Mouse (Mus musculus): ENCODE results near the gene Irgc1.
A peak's percentile ranks its signal among the peaks of the same experiment; 100 is the strongest.

Gene Irgc1

DNA sequence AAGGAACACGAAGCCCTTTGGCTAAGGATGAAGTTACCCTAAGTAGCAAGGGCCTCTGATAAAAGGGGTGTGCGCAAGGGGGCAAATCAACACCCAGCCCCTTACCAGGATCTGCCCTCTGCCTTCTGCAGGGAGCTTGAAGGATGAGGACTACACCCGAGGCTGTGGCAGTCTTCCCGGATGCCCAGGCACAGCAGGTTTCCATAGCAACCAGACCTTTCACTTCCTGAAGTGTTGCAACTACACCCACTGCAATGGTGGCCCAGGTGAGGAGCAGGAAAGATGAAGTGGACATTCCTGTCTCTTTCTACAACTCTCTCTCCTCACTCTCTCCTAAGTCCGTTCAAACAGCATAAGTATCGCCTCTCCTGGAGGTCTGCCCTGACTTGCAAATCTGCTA, 20.3 kb upstream of the Irgc1 start:
- no peak for DNase-seq (ENCODE audit: low read depth, low spot score)

DNA sequence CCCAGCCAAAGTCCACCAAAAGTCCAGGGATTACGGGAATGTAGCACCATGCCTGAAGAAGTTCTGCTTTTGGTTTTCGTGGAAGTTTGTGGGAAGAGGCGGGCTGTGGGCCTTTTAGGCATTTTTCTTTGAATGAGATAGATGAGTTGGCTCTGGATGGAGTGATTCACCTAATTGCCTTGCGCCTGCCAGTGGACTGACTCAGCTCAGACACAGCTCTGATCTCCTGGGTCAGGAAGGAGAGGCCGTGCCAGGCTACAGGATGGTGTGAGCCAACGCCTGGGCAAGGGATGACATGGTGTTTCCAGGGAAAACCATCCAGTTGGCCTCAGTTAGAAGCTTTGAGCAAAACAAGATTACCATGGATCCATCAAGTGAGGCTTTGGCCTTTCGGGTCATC, 18.3 kb upstream of the Irgc1 start:
- no peak for DNase-seq (ENCODE audit: low read depth, low spot score)

DNA sequence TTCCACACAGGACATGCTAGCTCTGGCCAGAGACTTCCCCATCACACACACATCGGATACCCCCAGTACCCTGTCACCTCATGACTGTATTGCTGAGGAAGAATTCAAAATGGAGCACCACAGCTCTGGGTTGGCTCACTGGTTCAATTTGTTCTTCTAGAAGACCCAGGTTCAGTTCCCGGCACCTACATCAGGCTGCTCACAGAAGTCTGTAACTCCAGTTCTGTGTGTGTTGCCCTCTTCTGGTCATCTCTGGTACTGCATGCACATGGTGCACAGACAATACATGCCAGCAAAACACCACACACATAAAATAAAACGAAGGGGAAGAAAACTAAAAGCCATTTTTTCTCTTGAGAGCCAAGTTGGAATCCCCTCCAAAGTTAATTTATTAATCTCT, 17.0 kb upstream of the Irgc1 start:
- peak; percentile 81 for DNase-seq (ENCODE audit: low read depth, low spot score)

DNA sequence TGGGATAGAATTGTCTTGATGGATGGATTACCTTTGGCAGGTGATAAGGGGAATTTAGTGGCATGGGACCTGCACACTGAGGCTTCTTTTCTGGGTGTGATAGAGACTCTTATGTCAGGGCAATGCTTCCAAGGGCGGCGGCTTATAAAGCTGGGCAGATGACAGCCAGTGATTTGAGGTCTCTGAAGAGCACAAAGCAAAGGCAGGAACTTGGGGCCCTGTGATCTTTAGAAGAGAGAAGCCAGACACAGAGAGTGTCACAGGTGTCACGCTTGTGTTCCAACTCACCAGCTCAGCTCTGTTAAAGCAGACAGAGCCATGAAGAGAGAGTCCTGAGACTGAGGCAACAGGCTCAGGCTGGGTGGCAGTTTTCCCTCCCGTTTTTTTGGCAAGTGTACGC, 15.8 kb upstream of the Irgc1 start:
- no peak for DNase-seq (ENCODE audit: low read depth, low spot score)

DNA sequence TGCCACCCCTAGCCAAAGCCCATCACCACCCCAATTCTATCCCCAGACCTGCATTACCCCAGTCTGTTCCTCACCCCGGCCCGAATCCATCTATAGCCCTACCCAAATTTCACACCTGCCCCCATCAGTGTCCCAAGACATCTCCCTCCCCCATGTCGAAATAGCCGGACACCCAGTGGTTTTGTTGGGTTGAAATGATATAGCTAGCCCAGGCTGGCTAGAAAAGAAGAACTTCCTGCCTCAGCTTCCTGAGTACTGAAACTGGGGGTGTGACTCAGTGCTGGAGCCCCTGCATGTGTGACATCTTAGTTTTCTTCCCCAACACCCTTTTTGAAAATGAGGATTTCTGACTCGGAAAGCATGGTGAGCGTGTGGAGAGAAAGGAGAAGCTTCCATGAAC, 14.7 kb upstream of the Irgc1 start:
- DNase-seq (ENCODE audit: low read depth, low spot score): no peak

DNA sequence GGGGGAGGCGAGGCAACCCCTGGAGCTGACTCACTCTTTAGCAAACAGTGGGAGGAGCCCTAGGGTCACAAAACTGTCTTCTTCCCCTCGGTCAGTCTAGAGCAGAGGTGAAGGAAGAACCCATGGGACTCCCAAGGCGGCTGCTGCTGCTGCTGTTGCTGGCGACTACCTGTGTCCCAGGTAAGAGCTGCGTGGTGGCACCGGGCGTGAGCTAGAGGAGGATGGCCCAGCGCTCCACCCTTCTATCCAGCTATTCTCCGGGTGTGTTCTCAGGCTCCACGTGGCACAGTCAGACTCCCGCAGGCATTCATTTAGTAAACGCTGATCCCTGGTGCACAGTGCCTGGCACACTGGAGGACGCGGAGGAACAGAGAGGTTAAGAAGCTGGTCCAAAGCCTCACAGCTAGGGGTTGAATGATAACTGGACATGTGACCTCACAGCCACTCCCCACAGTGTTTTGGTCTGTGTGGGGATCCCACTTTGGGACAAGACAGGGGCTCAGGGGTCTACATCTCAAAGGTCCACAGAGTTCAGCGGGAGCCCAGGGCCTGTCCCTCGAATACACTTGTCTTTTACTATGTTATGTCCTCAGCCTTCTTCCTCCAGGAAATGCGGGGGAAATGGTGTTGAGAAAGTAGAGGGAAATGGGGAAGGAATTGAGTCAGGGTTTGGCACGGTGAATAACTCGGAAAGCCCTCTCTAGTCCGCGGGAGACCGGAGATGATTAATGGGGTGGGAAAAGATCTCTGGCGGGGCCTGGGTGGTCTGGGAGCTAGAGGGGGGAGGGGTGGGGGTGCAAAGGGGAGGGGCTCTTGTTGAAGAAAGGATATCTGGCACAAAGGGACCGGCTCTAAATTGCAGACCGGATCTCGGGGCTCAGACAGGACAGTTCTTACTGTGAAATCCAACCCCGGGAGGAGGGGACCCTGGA, 10.6 kb upstream of the Irgc1 start, which contains the start of gene Plaur:
Gene Plaur, plus strand, starts transcription at position 97 of the 932 bp plus-strand sequence.
- DNase-seq (ENCODE audit: low read depth, low spot score): no peak

DNA sequence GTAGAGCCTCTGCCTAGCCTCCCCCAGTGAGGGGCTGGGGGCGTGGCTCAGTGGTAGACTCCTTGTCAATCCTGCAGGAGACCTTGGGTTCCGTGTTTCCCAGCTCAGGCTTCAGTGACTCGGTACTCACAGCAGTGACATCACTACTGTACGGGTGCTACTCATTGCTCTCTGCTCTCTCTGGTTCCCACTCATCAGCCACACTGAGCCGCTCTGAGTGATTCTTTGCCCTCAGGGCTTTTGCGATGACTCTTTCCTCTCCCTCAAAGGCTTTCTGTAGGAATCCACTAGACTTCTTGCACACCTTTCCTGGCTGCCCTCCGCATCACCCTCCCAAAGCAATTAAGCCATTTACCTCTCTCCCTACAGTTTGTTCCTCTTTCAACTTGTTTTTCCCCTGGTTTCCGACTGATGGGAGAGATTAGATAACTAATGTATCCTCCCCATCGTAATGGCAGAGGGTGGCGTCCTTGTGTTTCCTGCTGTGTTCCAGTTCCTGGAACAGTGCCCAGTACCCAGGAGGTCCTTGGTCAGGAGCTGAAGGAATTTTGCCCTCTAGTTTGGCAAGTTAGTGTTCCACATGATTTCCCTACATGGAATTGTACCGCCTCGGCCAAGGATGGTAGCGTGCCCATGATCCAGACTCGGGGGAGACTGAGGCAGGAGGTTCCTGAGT, 9.4 kb upstream of the Irgc1 start:
- DNase-seq (ENCODE audit: low read depth, low spot score): peak; percentile 80

DNA sequence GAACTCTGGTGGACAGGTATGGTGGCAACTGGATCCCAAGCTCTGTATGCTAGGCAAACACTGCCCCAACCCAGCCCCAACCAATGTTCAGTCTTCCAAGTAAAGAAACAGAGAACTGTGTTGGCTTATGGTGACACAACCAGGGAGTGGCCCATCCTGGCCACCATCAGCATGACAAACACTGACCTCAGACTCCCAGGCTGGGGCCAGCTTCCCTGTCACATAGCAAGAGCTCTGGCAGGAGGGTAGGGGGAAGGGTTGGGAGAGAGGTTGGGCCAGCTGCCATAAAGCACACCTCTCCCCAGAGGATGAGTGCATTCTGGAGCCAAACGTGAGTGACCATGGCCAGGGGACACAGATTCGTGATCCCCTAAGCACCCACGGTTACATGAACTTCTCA, 7.7 kb upstream of the Irgc1 start:
- DNase-seq (ENCODE audit: low read depth, low spot score): peak; percentile 82

DNA sequence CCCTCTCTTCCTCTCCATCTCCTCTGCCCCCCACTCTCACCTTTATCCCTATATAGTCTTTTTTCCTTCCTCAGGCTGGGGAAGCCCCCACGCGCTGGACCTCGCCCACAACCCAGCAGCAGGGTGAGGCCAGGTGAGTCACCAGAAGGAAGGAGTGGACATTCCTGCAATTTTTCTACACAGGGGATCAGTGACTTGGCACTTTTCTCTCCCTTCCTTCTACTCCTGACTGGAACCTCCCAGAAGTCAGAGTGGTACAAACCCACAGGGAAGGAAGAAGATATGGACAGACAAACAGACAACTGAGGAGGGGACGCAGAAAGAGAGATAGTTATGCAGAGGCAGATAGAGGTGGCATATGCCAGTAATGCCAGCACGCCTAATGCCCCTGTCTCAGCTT, 7.3 kb upstream of the Irgc1 start:
- DNase-seq (ENCODE audit: low read depth, low spot score): peak; percentile 60

DNA sequence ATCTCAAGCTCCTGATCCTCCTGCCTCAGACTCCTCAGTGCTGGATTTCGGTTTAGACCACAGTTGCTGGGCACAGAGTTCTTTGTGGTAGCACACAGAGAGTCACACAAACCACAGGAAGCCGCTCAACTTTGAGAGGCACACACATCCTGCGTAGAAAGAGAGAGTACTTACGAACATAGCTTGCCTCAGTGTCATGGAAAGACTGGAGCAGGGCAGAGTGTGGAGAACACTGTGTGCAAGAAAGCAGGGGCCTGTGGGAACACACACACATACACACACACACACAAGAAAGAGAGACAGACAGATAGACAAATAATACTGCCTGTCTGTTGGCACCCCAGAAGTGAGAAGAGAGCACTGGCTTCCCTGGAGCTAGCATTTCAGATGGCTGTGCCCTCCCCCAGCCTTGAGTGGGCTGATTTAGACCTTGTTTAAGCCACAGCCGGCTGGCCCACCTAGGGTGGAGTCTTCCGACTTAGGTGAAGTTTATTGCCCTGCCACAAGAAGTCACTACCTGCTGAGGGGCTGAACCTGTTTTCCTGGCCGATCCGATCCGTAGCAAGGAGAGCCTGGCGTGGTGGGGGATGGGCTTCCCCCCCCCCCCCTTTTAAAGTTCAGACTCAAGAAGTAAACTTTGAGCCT, 5.8 kb upstream of the Irgc1 start:
- DNase-seq (ENCODE audit: low read depth, low spot score): peak; percentile 55

DNA sequence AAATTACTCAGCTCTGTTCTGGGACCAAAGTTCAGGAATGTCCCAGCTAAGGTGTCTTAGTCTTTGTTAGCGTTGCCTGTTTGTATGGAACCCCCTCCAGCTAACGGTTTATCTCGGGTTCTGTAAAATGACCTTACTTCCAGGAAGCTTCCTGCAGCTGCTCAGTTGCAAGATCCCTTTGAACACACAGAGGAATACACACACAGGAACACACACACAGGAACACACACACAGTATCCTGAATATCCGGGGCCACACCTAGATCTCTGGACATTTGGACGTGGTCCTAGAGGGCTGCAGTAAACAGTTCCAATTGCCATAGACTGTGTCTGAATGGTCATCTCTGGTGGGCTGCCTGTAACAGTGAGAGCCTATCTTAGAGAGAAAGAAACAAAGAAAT, 3.6 kb upstream of the Irgc1 start:
- no peak for DNase-seq (ENCODE audit: low read depth, low spot score)

DNA sequence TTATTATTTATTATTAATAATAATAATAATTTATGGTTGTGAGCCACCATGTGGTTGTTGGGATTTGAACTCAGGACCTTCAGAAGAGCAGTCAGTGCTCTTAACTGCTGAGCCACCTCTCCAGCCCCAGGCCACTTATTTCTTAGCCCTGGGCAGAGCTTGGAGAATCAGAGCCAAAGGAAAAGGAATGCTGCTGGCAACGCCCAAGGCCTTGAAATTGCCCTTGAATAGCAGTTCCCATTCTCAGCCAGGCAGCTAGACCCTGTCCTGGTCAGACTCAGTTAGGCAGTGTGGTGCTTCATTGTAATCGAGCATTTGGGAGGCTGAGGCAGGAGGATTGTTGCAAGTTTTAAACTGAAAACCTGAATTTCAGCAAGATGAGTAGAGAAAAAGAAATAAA, 2.1 kb upstream of the Irgc1 start:
- DNase-seq (ENCODE audit: low read depth, low spot score): peak; percentile 89

DNA sequence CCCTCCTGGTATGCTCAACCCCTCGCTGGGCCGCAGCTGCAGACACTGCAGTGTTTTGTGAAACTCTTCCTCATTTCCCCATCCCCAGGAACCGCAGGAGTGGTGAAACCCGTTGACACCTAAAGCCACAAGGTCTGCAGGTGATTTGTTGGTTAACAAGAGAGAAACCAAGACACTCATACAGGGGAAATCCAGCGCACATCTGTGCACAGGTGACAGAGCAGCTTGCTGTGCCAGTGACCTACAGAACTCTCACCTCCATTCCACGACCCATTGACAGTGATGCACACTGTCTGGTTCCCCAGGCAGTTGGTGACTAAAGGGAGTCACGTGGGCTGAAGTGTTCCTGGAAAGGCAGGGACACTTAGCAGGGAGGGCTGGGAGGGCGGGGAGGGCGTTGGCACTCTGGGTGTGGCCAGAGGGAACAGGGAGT, 1.5 kb downstream of the Irgc1 start:
- DNase-seq (ENCODE audit: low read depth, low spot score): peak; percentile 78

DNA sequence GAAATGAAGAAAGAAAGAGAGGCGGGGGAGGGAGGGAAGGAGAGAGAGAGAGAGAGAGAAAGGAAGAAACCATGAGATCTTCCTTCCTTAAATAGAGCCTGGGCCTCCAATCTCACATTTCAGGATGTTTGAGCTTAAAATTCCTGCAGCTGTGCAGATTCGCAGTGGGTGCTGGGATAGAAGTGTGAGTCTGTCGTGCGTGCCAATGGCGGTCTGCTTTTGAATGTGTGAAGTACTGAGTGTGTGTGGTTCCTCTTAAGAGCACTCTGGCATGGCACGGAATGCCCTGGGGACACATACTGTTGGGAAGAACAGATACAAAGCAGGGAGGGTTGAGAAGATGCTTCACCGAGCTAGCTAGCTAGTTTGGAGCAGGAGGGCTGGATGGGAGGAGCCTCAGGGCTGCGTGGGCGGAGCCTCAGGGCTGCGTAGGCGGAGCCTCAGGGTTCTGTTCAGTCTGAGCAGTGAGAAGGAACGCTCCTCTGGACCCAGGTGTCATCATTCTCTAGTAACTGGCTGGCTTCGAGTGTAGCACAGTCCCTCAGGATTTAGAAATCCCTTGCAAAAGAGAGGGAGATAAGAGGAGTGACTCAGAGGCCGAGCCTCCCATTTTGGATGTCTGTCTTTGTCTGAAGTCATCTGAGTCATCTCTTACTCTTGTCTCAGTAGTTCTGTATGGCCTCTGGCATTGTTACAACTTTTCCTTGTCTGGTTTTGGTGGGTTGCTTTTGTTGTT, 3.1 kb downstream of the Irgc1 start:
- DNase-seq (ENCODE audit: low read depth, low spot score): peak; percentile 44

DNA sequence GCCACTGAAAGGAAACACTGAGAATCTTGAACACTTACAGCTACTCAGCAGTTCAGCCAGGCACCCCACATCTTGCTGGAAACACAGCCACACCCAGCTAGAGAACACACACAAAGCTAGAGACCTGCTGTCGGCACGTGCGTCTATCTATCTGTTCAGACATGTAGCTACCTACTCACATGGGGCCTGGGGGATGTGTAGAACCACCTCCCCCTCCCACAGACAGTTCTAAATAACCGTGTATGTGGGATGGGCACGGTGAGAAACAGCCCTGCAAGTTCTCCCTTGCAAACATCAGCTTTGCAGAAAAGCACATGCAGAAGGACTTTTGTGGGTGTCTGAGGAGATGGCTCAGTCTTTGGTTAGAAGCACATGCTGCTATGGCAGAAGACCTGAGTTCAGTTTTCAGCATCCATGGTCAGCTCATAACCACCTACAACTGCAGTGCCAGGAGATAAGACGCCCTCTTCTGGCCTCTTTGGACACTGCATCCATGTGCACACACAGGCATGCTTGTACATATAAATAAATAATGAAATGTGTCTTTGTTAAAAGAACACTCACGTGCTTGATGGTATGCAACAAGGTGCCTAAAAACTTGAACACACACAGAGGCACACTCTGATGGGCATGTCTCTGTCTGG, 5.3 kb downstream of the Irgc1 start:
- peak; percentile 49 for DNase-seq (ENCODE audit: low read depth, low spot score)

DNA sequence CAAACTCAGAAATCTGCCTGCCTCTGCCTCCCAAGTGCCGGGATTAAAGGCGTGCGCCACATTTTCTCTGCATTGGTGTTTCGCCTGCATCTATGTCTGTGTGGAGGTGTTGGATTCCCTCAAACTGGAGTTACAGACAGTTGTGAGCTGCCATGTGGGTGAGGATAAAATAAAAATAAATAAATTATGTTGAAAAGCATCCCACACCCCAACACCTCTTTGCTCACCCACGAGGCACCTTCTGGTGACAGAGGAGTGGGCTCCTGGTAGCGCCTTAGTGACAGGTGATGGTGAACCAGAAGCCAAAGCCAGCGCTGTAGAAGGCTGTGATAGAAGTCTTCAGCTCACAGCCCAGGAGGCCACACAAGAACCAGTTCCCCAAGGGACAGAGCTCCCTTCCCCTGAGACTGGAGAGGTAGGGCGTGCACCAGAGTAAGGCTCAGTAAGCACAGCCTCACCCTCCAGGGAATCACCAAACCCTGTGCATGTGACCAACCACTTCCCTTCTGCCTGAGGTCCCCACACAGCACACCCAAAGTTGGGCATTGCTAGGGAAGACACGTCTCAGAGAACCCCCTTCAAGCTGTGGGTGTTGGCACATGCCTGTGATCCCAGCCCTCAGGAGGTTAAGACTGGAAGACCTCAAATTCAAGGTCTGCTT, 6.7 kb downstream of the Irgc1 start:
- no peak for DNase-seq (ENCODE audit: low read depth, low spot score)

DNA sequence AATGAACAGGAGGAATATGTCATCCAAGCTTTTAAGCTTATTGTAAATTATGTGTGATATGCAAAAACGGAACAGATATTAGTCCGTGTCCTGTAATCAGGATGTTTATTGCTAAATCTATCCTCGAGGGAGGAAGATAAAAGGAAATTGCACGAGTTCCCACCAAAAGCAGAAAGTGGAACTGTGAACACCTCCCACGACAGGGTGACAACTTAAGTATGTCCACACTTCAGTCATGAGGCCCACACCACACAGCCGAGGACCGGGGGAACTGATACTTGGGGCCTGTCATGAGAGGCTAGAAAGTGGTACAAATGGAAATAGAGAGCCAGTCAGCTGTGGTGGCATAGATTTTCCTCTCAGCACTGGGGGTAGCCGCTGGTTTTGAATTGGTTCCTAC, 9.8 kb downstream of the Irgc1 start:
- DNase-seq (ENCODE audit: low read depth, low spot score): no peak

DNA sequence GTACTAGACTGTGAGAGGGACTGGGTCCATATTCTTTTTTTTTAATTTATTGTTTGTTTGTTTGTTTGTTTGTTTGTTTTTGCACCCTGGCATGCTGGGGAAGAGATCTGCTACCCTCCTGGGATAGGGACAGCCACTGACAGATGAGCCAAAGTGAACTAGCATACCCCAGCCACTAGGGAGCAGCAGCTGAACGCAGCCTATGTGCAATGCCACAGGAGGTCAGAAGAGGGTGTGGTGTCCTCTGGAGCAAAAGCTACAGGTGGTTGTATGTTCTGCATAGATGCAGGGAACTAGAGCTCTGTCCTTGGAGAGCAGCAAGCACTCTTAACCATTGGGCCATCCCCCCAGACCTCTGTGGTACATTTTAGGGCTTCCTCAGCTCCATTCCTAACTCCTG, 10.3 kb downstream of the Irgc1 start:
- DNase-seq (ENCODE audit: low read depth, low spot score): peak; percentile 92

DNA sequence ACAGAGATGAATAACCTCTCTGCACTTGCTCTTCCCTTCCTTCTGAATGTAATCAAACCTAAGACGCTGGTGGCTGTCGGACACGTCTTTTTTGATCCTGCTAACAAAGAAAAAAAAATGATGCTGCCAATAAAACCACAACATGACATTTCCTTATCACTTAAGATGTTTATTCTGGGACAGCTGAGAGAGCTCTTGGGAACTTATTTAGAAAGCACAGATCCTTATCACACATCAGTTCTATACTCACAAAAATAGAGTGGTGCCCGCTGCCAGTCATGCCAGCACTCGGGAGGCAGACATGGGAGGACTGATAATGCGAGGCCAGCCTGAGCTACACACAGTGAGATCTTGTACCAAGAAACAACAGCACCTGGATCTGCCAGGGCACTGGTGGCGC, 12.2 kb downstream of the Irgc1 start:
- DNase-seq (ENCODE audit: low read depth, low spot score): no peak

DNA sequence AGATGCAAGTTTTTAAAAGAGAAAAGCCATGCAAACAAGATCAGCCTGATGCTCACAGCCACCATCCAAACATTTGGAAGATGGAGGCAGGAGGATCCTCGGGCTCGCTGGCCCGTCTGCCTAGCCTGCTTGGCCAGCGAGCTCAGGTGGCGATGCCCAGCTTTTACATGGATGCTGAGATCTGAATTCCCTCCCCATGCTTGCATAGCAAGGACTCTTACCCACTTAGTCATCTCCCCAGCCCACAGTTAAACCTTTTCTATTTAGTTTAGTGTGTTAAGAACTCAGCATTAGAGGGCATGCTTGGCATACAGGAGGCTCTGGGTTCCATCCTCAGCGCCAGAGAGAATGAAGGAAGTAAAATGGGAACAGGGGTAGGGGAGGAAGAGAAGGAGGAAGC, 12.9 kb downstream of the Irgc1 start:
- DNase-seq (ENCODE audit: low read depth, low spot score): no peak

DNA sequence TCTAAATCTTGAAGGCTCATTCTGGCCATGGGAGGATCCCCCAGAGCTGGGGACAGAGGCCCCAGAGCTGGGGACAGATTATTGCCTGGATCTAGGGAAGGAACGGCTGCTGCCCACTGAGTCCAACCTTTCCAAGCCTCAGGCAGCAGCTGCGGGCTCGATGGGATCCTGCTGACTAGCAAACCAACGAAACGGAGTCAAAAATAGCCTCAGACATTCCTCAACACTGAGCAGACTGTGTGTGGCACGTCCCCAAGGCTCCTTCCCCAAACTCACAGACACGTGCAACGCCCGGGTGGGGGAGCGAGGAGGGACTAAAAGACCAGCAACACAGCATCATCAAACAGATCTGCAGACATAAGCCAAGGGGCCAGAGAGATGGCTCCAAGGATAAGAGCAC, 14.1 kb downstream of the Irgc1 start:
- no peak for DNase-seq (ENCODE audit: low read depth, low spot score)
